Mouse (Mus musculus): ENCODE results near the gene Ttc39b. TPM values are rescaled to one million over a fixed set of nuclear protein-coding genes. Genes with fewer than 3 reads are reported as not detected.
A peak's percentile ranks its signal among the peaks of the same experiment; 100 is the strongest.

The Ttc39b gene
- polyA plus RNA-seq (2016; fragmentation: Nextera tagmentation; extraction: Ambion mirVana) = 3.3 TPM in 2 replicates

DNA sequence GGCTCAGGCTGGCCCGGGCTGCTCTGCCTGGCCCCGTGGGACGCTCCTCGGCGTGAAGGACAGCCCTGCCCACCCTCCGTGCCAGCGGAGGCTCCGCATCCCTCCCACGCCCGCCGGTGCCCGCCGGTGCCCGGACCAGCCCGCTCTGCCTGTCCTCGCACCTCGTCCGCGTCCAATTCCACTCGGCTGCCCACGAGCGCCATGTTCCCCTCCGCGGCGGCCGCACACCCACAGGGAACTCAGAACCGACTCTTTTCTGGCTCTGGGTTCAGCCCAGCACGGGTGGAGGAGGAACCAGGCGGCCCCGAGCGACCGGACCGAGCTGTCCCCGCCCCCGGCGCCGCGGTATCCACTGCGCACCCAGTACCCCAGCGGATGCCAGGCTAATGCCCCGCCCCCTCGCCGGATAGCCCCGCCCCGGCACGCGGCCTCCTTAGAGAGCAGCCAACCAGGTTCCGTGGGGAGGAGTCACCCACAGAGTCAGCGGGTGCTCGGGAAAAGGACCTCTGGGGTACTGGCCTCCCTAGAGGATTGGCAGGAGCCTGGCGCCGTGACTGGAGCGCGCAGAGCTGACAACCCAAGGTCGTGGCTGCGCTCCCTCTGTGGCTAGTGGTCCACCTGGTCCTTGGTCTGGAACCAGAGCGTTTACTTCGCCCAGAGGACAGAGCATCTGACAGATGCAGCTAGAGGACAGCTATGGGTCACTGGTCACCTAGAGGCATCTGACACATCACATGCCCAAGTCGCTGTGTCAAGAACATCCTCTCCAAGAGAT is at the start of gene Ttc39b:
Gene Ttc39b, minus strand, starts transcription at position 346 of the 775 bp plus-strand sequence.
- H3K36me3 ChIP-seq = no peaks in the 10 kb centered on the region
- peak within 1 kb of the TSS; percentile 65 for H3K4me3 ChIP-seq
- H3K27ac ChIP-seq = no peak within 1 kb of the TSS
- ATAC-seq (ENCODE audit: low FRiP score, low read depth) = peak; percentile 98
- H3K4me1 ChIP-seq = no peaks in the 10 kb centered on the region; the same call in 1 of the 2 replicates
- peak within 1 kb of the TSS; percentile 100 for H3K4me2 ChIP-seq (replicated peaks)
- no peaks in the 10 kb centered on the region for H3K27me3 ChIP-seq (replicated peaks)
- peak within 1 kb of the TSS; percentile 55 for H3K9ac ChIP-seq
- H3K9me3 ChIP-seq = no peaks in the 10 kb centered on the region
- WGBS = 1% methylated on average over 59 of the region's 59 CpGs

- 76% methylated on average over 4 of the region's 4 CpGs for WGBS
- Histone ChIP-seq H3K4me3 (no peak overlapping the region), H3K9me3 (no peaks in the 10 kb centered on the region), H3K36me3 (no peaks in the 10 kb centered on the region), H3K27ac (no peak overlapping the region), H3K4me2 (replicated peaks) (no peak overlapping the region), H3K27me3 (replicated peaks) (no peaks in the 10 kb centered on the region), H3K4me1 (no peaks in the 10 kb centered on the region), H3K9ac (no peak overlapping the region)
- no peak for ATAC-seq (ENCODE audit: low FRiP score, low read depth)
Measured at GRCm38 (mm10) chr4:83373381-83373780, 49.3 kb upstream of the Ttc39b start.

DNA sequence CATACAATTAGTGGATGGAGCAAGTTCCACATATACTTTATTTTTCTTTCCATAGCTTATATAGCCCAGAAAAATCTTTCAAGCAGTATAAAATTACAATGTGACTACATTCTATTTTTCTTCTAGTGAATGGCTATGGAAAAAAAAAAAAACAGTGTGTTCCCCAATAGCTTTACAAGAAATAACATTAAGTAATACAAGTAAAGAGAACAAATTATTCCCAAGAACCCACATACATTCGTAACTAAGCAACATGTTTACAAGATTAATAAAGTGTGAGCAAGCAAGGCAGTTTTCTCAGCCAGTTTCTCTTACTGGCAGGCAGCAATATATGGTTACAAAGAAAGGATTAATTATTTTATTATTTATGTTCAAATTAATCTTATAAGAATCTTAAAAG is 33.7 kb upstream of the Ttc39b start:
- no peaks in the 10 kb centered on the region for H3K36me3 ChIP-seq
- H3K27me3 ChIP-seq (replicated peaks) = no peaks in the 10 kb centered on the region
- no peaks in the 10 kb centered on the region for H3K4me1 ChIP-seq
- no peak overlapping the region for H3K4me3 ChIP-seq
- no peak overlapping the region for H3K27ac ChIP-seq
- no peak overlapping the region for H3K9ac ChIP-seq
- WGBS = 90% methylated on average over 1 of the region's 1 CpGs
- 0 out of 2 replicates have a peak, but pooled peaks cover 3% of the 10 kb centered on the region for H3K9me3 ChIP-seq
- no peak for ATAC-seq (ENCODE audit: low FRiP score, low read depth)
- no peak overlapping the region for H3K4me2 ChIP-seq (replicated peaks)

DNA sequence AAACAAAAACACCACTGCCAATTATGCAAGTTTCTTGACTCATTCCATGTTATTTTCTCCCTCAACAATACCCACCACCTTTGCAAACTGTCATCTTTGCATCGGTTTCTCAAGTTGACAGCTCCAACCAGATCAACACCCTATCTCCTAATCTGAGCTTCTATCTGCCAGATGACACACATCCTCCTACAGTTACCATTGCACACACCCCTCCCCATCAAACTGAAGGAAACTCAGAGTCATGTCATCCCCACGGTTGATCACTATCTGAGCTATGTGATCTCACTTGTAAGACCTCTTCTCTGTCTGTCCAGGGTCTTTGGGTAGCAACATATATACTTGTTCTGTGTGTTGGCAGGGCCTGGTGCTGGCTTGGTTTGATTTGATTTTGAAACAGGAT is 30.7 kb upstream of the Ttc39b start:
- H3K9me3 ChIP-seq = no peaks in the 10 kb centered on the region

GRCm38 (mm10) chr4:83353949-83354348 is 29.9 kb upstream of the Ttc39b start:
- Histone ChIP-seq H3K9ac (no peak overlapping the region), H3K4me3 (no peak overlapping the region), H3K36me3 (no peaks in the 10 kb centered on the region), H3K27me3 (replicated peaks) (no peaks in the 10 kb centered on the region), H3K4me2 (replicated peaks) (no peak overlapping the region), H3K27ac (no peak overlapping the region), H3K9me3 (no peaks in the 10 kb centered on the region), H3K4me1 (no peaks in the 10 kb centered on the region)
- ATAC-seq (ENCODE audit: low FRiP score, low read depth) = no peak
- 87% methylated on average over 6 of the region's 6 CpGs for WGBS

More for the DNA sequence above, 30.7 kb upstream of the Ttc39b start:
- no peak overlapping the region for H3K9ac ChIP-seq
- H3K27me3 ChIP-seq (replicated peaks) = no peaks in the 10 kb centered on the region
- H3K4me3 ChIP-seq = no peak overlapping the region
- H3K4me2 ChIP-seq (replicated peaks) = no peak overlapping the region
- WGBS = 93% methylated on average over 2 of the region's 2 CpGs
- H3K36me3 ChIP-seq = no peaks in the 10 kb centered on the region
- H3K4me1 ChIP-seq = no peaks in the 10 kb centered on the region
- no peak overlapping the region for H3K27ac ChIP-seq
- ATAC-seq (ENCODE audit: low FRiP score, low read depth) = no peak

DNA sequence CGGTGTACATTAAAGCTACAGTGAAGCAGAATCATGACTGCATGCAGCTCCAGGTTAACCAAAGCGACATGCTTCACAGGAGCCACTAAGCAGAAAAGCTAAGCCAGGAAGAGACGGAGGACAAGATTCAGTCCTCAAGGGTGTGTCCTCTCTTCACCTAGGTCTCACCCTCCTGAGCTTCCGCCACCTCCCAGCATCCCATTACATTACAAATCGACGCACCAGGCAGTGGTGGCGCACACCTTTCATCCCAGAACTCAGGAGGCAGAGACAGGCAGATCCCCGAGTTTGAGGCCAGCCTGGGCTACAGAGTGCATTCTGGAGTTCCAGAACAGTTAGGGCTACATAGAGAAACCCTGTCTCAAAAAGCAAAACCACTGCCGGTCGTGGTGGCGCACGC is 29.2 kb upstream of the Ttc39b start:
- Histone ChIP-seq H3K4me3 (no peak overlapping the region), H3K36me3 (no peaks in the 10 kb centered on the region), H3K4me1 (no peaks in the 10 kb centered on the region), H3K9ac (no peak overlapping the region), H3K9me3 (no peaks in the 10 kb centered on the region), H3K27ac (no peak overlapping the region), H3K4me2 (replicated peaks) (no peak overlapping the region), H3K27me3 (replicated peaks) (no peaks in the 10 kb centered on the region)
- WGBS = 93% methylated on average over 12 of the region's 12 CpGs
- ATAC-seq (ENCODE audit: low FRiP score, low read depth) = no peak

DNA sequence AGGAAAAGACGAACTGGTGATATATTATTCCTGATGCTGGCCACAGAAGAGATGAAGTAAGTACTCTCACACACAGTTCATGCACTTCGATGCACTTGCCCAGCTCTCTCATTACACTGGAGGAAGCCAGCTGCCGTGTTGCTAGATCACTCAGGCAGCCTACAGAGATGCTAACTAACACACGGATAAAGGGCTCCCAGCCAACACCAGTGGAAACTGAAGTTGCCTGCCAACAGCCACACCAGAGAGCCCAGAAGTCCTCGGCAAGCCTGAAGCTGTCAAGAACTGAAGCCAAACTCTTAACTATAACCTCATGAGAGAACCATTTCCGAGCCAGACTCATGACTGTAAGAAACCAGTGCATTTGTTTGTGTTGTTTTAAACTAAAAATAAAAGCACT is 26.7 kb upstream of the Ttc39b start:
- Histone ChIP-seq H3K27me3 (replicated peaks) (no peaks in the 10 kb centered on the region), H3K9ac (no peak overlapping the region), H3K36me3 (no peaks in the 10 kb centered on the region), H3K4me1 (no peaks in the 10 kb centered on the region), H3K9me3 (no peaks in the 10 kb centered on the region), H3K27ac (no peak overlapping the region), H3K4me3 (no peak overlapping the region), H3K4me2 (replicated peaks) (no peak overlapping the region)
- 76% methylated on average over 6 of the region's 6 CpGs for WGBS
- ATAC-seq (ENCODE audit: low FRiP score, low read depth) = no peak

DNA sequence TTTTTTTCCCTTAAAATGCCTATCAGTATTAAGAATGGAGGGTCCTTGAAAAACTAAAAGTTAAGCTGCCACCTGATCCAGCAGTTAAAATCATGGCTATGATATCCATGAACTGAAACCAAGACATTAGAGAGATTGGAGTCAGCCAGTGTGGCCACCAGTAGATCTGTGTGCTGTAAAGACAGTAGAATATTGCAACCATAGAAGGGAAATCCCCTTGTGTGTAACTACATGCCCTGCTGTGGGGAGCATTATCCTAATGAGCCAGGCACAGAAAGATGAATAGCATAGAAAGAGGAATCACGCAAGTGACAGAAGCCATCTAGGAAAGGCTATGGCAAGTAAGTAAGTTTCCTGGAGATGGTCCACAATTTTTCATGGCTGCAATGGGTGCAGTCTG is 24.9 kb upstream of the Ttc39b start:
- Histone ChIP-seq H3K4me3 (no peak overlapping the region), H3K27me3 (replicated peaks) (no peaks in the 10 kb centered on the region), H3K9ac (no peak overlapping the region), H3K27ac (no peak overlapping the region), H3K36me3 (no peaks in the 10 kb centered on the region), H3K4me2 (replicated peaks) (no peak overlapping the region), H3K4me1 (no peaks in the 10 kb centered on the region), H3K9me3 (no peaks in the 10 kb centered on the region)
- no peak for ATAC-seq (ENCODE audit: low FRiP score, low read depth)
- 78% methylated on average over 1 of the region's 1 CpGs for WGBS

GRCm38 (mm10) chr4:83343895-83344294 is 19.8 kb upstream of the Ttc39b start:
- Histone ChIP-seq H3K36me3 (no peaks in the 10 kb centered on the region), H3K27ac (no peak overlapping the region), H3K4me2 (replicated peaks) (no peak overlapping the region), H3K9me3 (no peaks in the 10 kb centered on the region), H3K4me3 (no peak overlapping the region), H3K27me3 (replicated peaks) (no peaks in the 10 kb centered on the region), H3K4me1 (no peaks in the 10 kb centered on the region), H3K9ac (no peak overlapping the region)
- 67% methylated on average over 2 of the region's 2 CpGs for WGBS
- ATAC-seq (ENCODE audit: low FRiP score, low read depth) = no peak

- H3K27me3 ChIP-seq (replicated peaks) = no peaks in the 10 kb centered on the region
- ATAC-seq (ENCODE audit: low FRiP score, low read depth) = no peak
- H3K27ac ChIP-seq = no peak overlapping the region
- H3K4me1 ChIP-seq = no peaks in the 10 kb centered on the region
- H3K4me3 ChIP-seq = no peak overlapping the region
- no peaks in the 10 kb centered on the region for H3K9me3 ChIP-seq
- H3K36me3 ChIP-seq = no peaks in the 10 kb centered on the region
- H3K4me2 ChIP-seq (replicated peaks) = no peak overlapping the region
- WGBS = 84% methylated on average over 9 of the region's 9 CpGs
- H3K9ac ChIP-seq = no peak overlapping the region
Measured at GRCm38 (mm10) chr4:83343146-83343823, 19.2 kb upstream of the Ttc39b start.

GRCm38 (mm10) chr4:83342268-83342970 is 18.4 kb upstream of the Ttc39b start:
- Histone ChIP-seq H3K4me3 (no peak overlapping the region), H3K4me2 (replicated peaks) (no peak overlapping the region), H3K9me3 (no peaks in the 10 kb centered on the region), H3K27me3 (replicated peaks) (no peaks in the 10 kb centered on the region), H3K9ac (no peak overlapping the region), H3K27ac (no peak overlapping the region), H3K36me3 (no peaks in the 10 kb centered on the region), H3K4me1 (no peaks in the 10 kb centered on the region)
- WGBS = 61% methylated on average over 14 of the region's 14 CpGs
- no peak for ATAC-seq (ENCODE audit: low FRiP score, low read depth)

GRCm38 (mm10) chr4:83339393-83339792 is 15.3 kb upstream of the Ttc39b start:
- H3K4me3 ChIP-seq = no peak overlapping the region

More at GRCm38 (mm10) chr4:83339393-83339792, 15.3 kb upstream of the Ttc39b start:
- 88% methylated on average over 1 of the region's 1 CpGs for WGBS
- Histone ChIP-seq H3K4me2 (replicated peaks) (no peak overlapping the region), H3K27me3 (replicated peaks) (no peaks in the 10 kb centered on the region), H3K27ac (no peak overlapping the region), H3K9ac (no peak overlapping the region), H3K36me3 (no peaks in the 10 kb centered on the region), H3K4me1 (no peaks in the 10 kb centered on the region), H3K9me3 (no peaks in the 10 kb centered on the region)
- ATAC-seq (ENCODE audit: low FRiP score, low read depth) = no peak

Data from neural tube, embryonic 12.5 days (tissue).